Mouse (Mus musculus) cerebellum, postnatal 4 days (tissue): ENCODE data around the gene Shld2.
A peak's percentile ranks its signal among the peaks of the same experiment; 100 is the strongest.

Experiments used
- DNase-seq, 2 experiments: peaks; one replicate each; pipeline ENCODE4 v3.0.0; 2022; ENCODE audit warnings: low spot score in 2 of 2, mixed read lengths in 1 of 2

The Shld2 gene

DNA sequence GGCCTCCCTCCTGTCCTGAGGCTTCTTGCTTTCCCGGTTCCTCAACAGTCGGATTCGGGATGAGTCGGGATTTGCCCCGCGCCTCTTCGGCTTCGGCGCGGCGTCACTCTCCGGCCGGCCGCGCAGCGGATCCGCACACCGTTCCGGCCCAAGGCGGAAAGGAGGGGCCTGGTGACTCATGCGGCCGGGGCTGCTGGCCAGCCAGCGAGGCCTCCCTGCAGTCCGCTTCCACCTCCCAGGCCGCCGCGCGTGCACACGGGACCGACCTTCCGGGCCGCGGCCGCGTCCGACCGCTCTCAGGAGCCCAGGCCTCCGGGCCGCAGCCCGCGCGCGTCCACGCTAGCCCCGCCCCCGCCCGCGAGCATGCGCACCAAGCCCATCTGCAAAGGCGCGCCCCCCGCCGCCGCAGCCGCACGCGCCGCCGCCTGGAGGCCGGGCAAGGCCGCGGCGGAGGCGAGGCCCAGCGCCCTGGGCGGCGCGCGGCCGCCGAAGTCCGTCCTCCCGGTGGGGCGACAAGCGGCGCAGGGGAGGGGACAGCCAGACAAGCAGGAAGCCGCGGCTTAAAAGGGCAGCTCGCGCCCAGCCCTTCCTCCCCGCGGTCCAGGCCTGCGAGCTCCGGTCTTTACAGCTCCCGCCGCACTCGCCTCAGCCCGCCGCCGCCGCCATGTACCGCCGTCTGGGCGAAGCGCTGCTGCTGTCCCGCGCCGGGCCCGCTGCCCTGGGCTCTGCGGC is at the start of gene Shld2, which contains the start of gene Glud1:
Gene Shld2 (minus strand): TSS at position 260 of the 732 bp plus-strand sequence.
Gene Glud1 (plus strand): TSS at position 494 of the 732 bp plus-strand sequence.
- peak; percentile 94 to 97 for DNase-seq

DNA sequence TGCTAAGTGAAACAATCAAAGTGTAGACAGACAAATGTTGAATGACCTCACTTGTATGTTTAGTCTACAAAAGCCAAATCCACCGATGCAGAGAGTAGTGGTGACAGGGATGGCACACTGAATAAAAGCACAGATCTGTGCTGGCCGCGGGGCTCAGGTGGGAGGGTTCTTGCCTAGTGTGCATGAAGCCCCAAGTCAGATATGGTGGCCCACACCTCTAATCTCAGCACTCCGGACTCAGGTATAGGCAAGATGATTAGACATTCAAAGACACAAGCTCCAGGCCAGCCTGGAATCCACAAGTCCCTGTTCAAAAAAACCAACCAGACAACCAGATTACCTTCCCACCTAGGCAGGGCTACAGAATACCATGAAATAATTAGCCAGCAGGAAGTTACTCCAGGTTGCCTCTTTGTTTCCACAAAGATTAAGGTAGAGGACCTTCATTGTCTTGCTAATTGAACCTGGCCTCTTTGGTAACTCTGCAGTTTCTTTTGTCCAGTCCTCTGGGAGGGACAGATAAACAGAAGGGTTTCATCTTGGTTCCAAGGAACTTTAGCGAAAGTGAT is 49.5 kb upstream of the Shld2 start:
- DNase-seq: no peak

DNA sequence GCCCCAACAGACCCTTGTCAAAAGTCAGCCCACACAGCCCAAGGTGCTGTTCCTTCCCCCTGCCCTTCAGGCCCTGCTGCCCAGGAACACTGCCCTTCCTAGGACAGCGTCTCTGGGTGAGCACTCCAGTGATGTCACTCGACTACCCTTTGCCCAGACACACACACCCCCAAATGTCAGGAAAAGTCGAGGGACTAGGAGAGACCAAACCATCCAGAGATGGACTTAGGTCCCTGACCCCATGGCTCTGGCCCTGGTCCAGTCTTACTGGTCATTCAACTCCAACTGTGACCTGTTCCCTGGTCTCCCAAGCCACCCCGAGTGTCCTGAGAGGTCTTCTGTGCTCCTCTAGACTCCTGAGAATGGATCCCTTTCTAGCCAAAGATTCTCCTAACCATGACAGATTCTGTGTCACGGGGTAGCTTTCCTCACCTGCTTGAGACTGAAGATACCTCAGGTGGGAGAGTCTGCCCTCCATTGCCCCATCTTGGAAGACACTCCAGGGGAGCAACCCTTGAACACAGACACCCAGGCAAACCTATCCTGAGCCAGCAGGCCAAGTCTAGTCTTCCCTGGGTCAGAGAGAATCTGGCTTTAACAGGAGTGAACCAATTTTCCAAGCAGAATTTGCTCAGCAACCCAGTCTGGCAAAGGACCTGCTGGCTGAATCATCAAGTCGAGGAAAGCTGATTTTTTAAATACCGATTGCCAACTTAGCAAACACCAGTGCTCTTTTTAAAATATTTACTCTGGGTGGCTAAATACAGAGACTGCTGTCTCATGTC is 47.6 kb upstream of the Shld2 start:
- DNase-seq: no peak

DNA sequence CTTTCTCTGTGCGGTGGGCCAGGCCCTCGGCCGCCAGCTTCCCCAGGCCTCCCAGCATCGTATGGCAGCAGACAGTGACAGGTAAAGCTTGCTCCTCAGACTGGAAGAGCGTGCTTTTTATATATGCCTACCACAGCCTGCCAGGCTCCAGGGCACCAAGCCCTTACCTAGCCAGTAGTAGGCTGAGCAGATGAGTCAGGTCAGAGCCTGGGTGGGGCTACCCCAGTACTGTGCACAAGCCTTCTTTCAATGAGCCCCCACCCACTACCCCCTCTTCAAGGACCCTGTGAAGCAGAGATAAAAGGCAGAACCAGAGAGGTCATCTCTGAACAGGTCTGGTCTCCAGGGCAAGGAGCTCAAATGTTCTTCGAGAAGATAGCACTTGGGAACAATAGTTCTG is 45.0 kb upstream of the Shld2 start, which contains the start of gene Fam25c:
Gene Fam25c (minus strand): TSS at position 133 of the 400 bp plus-strand sequence.
- no peak for DNase-seq

DNA sequence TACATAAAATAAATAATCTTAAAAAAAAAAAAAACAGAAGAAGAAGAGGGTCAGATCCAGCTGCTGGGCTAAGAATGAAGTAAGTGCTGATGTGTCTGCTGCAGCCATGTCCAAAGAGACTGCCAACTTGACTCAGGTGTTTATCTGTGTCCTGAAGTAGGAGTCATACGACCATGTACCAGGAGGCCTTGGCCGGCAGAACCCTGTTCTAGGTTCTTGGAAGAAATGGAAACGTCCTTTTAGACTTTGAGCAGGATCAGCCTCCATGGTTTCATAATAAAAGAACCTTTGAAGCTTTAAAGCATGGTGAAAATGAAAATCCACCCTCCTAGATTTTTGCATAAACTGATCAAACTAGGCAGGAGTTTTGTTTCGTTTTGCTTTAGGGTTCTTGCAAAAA is 44.2 kb upstream of the Shld2 start:
- DNase-seq: no peak

DNA sequence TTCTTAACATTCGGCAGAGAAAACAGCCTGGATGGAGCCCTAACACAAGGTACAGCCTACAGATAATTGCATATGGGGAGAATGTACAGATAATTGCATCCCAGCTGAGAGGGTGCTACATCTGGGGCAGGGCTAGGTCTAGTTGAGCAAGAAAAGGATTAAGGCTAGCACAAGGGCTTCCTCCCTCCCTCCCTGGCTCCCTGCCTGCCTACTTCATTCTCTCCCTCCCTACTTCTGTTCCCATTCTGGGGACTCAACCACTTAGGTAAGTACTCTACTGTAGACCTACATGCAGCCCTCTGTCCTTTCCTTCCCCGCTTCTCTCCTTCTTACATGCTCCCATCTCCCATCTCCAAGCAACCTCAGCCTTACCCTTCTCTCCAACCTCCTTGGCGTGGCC is 43.0 kb upstream of the Shld2 start:
- DNase-seq: no peak

DNA sequence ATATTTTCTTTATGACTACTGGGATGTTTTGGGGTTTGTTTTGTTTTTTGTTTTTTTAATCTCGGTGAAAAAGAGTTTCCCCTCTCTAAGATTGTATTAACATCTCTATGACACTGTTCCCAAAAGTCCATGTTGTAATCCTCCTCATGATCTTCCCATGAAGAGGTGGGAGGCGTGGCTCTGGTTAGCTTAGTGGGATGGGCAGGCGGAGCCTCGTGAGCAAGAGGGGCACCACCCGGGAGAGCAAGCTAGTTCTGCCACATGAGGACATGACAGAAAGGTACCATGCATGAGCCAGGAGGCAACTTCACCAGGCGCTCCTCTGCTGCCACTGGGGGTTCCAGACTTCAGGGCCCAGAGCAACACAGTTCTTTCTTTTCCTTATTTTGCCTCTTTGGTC is 42.2 kb upstream of the Shld2 start:
- no peak for DNase-seq

DNA sequence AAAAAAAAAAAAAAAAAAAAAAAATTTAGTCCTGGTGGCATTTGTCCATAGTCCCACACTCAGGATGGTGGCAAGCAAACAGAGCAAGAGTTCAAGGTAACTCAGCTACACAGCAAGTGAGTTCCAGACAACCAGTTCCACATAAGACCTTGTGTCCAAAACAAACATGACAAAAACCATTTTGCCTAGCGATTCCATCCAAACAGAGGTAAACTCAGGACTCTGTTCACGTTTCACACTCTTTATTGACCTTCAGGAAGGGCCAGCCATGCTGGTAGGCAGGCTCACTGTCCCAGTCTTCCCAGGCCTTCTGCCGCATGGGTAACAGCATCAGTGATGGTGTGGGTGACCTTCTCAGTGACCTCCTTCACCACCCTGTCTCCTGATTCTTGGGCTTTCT is 41.4 kb upstream of the Shld2 start:
- no peak for DNase-seq

DNA sequence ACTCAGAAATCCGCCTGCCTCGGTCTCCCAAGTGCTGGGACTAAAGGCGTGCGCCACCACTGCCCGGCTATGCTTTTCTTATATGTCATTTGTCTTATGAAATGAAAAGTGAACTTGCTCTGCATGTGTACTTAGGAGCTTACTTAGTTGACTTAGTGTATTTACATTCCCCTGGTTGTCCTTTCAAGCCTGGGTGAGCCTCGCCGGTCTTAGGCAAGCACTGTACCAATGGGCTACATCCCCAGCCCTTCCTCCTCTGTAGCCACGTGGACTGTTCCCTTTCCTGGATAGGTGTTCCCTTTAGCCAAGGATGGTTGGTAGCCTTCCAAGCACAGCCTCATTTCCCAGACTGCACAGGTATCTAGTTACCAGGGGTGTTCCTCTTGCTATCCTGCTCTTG is 38.7 kb upstream of the Shld2 start:
- no peak for DNase-seq

DNA sequence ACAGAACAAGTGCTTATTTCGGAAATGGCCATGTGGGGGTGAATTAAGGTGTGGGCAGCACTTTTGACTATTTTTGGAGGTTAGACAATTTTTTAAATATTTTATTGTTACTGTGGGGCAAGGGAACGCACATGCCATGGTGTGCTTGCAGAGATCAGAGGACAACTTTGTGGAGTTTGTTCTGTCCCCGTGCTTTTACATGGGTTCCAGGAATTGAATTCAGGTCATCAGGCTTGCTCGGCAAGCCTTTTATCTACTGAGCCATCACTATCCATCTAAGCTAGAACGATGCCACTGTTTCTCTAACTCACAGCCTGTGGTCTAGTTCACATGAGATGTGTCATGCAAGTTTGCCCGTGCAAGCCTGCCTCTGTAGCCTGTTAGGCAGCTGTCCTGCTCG is 38.0 kb upstream of the Shld2 start:
- DNase-seq: no peak

DNA sequence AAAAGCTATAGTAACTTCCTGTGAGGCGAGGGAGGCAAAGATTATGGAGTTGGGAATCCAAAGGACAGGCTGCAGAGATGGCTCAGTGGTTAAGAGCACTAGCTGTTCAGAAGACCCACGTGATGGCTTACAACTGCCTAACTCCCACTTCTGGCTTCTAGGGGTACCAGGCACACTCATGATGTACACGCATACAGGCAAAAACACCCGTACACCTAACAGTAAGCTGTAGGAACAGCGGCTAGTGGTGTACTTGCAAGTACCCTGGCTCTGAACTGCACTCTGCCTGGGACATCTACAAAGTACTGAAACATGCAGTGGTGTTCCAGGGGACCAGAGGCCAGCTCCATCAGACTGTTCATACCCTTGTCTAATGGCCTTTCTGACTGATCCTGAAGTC is 36.8 kb upstream of the Shld2 start:
- DNase-seq: no peak

DNA sequence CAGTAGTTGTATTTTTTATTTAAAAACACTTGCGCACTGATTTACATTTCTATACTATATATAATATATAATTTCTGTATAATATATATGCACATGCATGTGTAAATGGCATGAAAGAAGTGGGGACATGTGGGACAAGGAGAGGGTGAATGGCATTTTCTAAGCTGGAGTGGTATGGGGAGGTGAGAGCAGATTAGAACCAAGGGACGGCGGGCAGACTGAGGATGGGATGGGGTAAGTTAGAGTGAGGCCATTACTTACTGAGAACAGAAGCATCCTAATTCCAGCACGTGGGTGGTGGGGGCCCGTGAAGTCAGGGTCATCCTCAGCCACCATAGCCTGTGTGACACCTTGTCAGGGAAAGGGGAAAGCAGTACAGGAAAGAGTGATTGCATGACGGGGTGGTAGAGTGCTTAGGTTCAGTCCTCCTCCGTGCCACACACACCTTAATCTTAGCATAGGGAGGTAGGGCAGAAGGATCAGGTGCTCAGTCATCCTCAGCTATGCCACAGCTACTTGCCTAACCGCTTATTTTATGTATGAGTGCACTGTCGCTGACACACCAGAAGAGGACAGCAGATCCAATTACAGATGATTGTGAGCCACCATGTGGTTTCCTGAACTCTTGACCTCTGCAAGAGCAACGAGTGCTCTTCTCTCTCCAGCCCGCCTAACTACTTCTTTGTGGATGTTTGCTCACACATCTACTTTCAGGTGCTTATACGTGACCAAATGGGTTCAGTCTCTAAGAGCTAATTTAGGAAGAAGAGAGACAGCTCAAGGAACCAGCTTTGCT is 35.7 kb upstream of the Shld2 start:
- no peak for DNase-seq

DNA sequence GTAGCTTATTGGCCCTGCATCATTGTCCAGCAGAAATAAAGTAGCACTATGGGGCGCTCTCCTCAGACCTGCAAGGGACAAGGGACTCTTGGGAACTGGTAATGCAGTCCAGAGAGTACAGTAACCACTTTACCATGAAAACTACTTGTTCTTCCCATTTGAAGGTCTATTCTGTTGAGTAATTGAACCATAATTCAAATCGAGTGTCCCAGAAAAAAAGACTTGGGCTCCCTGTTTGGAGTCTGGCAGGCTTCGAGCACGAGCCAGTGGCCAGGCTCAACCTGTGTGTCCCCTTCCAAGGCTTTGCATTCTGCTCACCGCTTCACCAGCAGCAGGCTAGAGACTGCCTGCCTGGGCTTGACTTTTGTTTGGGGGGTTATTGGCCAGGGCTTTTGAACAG is 34.1 kb upstream of the Shld2 start:
- DNase-seq: no peak

DNA sequence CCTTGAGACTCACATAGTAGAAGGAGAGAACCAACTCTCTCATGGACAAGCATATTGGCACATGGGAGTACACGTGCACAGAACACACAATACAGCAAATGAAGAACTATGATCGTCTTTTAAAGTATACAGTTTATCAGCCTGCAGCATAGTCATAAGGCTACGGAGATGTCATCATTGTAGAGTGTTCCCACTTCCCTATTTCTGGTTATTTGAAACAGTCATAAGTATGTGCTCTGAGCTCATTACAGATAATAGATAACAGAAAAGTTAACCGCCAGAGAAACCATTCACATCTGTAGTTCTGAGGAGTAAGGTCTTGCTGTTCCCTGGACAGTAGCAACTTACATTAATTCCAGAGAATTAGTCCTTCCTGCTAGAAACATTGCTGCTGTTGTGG is 32.8 kb upstream of the Shld2 start:
- DNase-seq: no peak

DNA sequence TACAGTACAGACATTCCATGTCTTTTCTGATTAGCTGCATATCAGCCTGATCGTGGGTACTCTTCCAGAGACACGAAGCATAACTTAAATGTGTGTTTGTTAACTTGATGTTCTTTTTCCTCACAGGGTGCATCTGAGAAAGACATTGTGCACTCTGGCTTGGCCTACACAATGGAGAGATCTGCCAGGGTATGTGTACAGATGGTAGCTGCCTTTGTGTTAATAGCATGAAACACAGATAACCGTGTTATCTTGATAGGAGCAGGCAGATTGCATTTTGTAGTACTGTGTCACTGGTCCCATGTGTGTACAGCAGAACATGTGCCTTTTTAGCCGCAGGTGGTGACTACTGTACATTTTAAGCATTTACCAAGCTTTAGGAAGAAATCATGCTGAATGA is 31.7 kb upstream of the Shld2 start:
- DNase-seq: no peak

DNA sequence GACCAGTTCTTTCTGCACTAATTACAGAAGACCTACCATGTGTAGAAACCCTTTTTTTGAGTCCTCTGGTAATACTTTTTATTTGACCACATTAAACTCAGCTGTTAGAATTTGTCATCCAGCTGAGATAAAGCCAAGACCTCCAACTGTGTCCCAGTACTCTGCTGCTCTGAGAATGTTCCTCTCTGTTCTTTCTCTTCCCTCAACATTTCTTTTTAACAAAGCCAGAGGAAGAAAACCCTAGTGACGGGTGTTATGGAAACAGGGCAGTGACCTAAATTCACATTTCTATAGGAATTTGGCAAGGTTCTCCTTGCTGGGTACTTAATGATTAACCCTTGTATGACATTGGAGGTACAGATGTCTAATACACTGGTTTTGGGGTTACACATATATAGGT is 29.2 kb upstream of the Shld2 start:
- DNase-seq: no peak

DNA sequence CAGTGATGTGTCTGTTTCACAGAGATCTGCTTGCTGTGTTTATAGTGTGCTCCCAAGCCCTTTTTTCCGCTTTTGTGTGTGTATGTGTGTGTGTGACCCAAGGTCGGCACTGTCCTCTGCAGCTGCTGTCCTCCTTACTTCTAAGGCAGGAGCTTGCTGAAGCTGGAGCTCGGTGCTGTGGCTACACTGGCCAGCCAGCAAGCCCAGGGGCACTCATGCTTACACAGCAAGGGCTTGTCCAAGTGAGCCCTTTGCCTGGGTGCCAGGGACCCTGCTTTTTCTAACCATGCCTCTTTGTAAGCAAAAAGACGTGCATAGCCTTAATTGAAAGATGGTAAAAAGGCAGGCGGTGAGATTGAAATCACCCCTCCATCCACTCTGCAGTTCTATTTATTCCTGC is 22.2 kb upstream of the Shld2 start:
- no peak for DNase-seq

DNA sequence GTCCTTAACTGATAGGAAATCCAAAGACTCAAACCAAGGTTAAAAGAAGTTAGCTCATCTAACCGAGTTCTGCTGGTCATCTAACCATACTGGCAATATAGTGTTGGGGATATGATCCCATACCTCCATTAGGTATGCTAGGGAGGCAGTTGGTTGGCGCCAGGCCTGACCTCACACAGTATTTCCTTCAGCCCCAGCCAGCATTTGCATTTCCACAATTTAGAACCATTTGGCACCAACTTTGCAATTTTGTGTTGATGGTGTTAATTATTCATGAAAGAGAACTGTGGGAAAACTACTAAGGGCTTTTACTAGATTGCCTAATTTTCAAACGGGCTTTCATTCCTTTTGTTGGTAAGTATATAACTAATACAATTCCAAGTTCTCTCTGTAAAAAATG is 21.6 kb upstream of the Shld2 start:
- DNase-seq: no peak

DNA sequence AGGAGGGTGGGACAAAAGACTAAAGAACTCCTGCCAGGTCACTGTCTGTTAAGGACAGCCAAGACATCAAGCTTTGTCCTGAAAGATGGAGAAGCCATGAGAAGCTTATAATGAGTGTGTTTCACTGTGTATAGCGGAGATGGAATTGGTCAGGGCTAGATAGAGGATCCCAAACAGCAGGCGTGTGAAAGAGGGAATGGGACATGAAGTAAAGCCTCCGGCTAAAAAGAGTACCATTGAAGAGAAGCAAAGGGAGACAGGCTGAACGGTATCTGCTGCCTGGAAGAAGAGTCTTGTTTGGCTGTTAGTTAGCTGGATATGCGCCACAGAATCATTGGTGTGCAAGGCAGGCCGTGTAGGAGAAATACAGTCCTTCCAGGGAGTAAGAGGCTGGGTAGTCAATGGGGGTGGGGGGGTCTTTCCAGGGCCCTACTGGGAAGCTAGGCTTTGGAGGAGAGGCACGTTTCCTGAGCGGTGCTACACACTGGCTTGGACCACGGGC is 20.4 kb upstream of the Shld2 start:
- DNase-seq: no peak

DNA sequence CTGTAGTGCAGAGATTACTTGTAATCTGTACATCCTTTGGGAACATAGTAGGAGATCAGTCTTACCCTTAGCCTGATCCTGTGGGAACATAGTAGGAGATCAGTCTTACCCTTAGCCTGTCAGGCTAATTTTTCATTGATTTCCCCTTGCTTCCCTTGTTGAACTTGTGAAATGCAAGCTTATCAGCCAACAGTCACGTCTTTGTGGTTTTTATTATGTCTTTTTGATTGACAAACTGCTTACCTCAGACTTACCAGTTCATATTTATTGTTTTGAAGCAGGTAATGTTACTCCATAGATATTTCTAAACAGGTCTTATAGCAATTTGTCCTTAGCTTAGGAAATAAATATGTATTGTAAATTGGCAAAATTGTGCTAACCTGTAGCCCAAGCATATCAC is 17.3 kb upstream of the Shld2 start:
- no peak for DNase-seq

DNA sequence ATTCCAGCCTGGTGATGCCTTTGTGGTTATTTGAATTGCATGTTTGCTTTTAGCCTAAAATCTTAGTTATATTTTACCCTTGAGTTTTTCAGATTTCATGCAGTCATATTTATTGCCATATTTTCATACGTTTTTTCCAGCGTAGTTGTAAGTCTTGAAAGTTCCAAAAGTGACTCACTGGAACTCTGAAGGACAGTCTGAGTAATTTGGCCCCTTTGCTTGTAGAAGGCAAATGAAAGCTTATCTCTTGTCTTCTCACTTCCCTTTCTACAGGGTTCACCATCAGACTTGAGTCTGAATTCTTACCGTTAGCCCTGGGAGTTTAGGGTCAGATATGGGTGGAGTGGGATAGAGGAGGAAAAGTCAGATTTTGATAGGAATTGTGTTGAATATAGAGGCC is 16.3 kb upstream of the Shld2 start:
- DNase-seq: no peak

DNA sequence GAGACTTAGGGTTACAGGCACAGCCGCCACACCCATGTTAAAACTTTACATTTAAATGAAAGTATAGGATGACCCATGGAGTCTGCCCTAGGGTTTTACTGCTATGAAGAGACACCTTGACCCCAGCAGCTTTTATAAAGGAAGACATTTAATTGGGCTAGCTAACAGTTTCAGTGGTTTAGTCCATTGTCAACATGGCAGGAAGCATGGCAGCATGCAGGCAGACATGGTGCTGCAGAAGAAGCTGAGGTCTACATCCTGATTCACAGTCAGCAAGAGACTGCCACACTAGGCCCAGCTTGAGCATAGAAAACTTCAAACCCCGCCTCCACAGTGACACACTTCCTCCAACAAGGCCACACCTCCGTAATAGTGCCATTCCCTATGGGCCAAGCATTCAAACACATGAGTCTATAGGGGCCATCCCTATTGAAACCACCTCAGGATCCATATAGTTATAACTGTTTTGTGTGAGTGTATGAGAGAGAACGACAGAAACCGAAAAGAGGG is 13.3 kb upstream of the Shld2 start:
- no peak for DNase-seq
